Mouse (Mus musculus) heart, embryonic 14.5 days (tissue): ENCODE results near the gene Fto. TPM values are rescaled to one million over a fixed set of nuclear protein-coding genes. Genes with fewer than 3 reads are reported as not detected.

ENCODE experiments used
- ATAC-seq: fragments of 200-750 bp; cut with Nextera tagmentation; 2 replicates; pipeline ENCODE4 v1.8.0; 2017; ENCODE audit warnings: low read depth, moderate TSS enrichment; ENCODE audit not compliant: insufficient number of reproducible peaks, insufficient read depth, low FRiP score
- H3K27ac ChIP-seq, 2 experiments: fragments of 200-500 bp in 1 of 2; fragments of 300-500 bp in 1 of 2; sonication (generic) in 1 of 2; replicated peaks in 1 of 2; 2 replicates each; pipeline ENCODE4 v1.5.1; 2012 to 2014; ENCODE audit warnings: low read depth in 2 of 2, low read length in 2 of 2, control low read depth in 1 of 2, mild to moderate bottlenecking in 1 of 2, mixed read lengths in 1 of 2; ENCODE audit not compliant: control insufficient read depth in 1 of 2, insufficient read depth in 1 of 2
- H3K27me3 ChIP-seq: fragments of 300-500 bp; sonication (generic); 2 replicates; pipeline ENCODE4 v1.6.1; 2014; ENCODE audit warnings: mild to moderate bottlenecking, low read length, control low read depth; ENCODE audit not compliant: control insufficient read depth, insufficient read depth
- H3K36me3 ChIP-seq: fragments of 300-500 bp; sonication (generic); 2 replicates; pipeline ENCODE4 v1.6.1; 2014; ENCODE audit warnings: mild to moderate bottlenecking, control low read depth, low read length, mixed read lengths; ENCODE audit not compliant: control insufficient read depth, insufficient read depth
- H3K4me1 ChIP-seq, 2 experiments: fragments of 200-500 bp in 1 of 2; fragments of 300-500 bp in 1 of 2; sonication (generic) in 1 of 2; 2 replicates each; pipeline ENCODE4 v1.6.1; 2012 to 2014; ENCODE audit warnings: low read length in 2 of 2, control low read depth in 1 of 2, mixed read lengths in 1 of 2; ENCODE audit not compliant: control insufficient read depth in 2 of 2, insufficient read depth in 2 of 2
- H3K4me2 ChIP-seq: fragments of 300-500 bp; sonication (generic); 2 replicates; pipeline ENCODE4 v1.6.1; 2014; ENCODE audit warnings: mild to moderate bottlenecking, low read length
- H3K4me3 ChIP-seq, 2 experiments: fragments of 200-500 bp in 1 of 2; fragments of 300-500 bp in 1 of 2; sonication (generic) in 1 of 2; 2 replicates each; pipeline ENCODE4 v1.5.1; 2012 to 2014; ENCODE audit warnings: low read length in 2 of 2, mild to moderate bottlenecking in 2 of 2, control low read depth in 1 of 2, low read depth in 1 of 2, moderate library complexity in 1 of 2; ENCODE audit not compliant: control insufficient read depth in 1 of 2, insufficient read depth in 1 of 2
- H3K9ac ChIP-seq: fragments of 300-500 bp; sonication (generic); 2 replicates; pipeline ENCODE4 v1.6.1; 2014; ENCODE audit warnings: mild to moderate bottlenecking, low read length
- H3K9me3 ChIP-seq: fragments of 300-500 bp; sonication (generic); 2 replicates; pipeline ENCODE4 v1.6.1; 2016; ENCODE audit warnings: low read length, control low read depth; ENCODE audit not compliant: control insufficient read depth
- WGBS: fragments of 180-500 bp; shearing (Covaris S2); extraction: QIAGEN DNeasy Blood & Tissue Kit; methylation state at CpG from one replicate; pipeline ENCODE4 v1.1.7; 2014; 5-methylcytosine and 5-hydroxymethylcytosine counted together
- polyA plus RNA-seq: library from polyadenylated mRNA; unstranded; fragments of >200 nt; fragmentation: Nextera tagmentation; extraction: Ambion mirVana; gene quantifications from 2 replicates; pipeline ENCODE4 v1.2.1, GENCODE M21; 2014

Gene Fto
- polyA plus RNA-seq, 1 experiment from 2014 or later: 71.5 TPM

- ATAC-seq: no peak
- no peaks in the 10 kb centered on the region for H3K27me3 ChIP-seq
- 21% methylated on average over 7 of the region's 7 CpGs for WGBS
- peak overlapping the region; percentile 36; the same call in 1 of the 2 replicates for H3K9ac ChIP-seq
- peaks cover 17 to 44% of the 10 kb centered on the region in 2 experiments for H3K4me1 ChIP-seq
- no peak overlapping the region for H3K4me3 ChIP-seq
- H3K4me2 ChIP-seq: peak overlapping the region; percentile 33
- 0 out of 4 replicates have a peak overlapping the region, but pooled peaks of 1 of the 2 experiments have one; percentile 24 for H3K27ac ChIP-seq
- no peaks in the 10 kb centered on the region for H3K9me3 ChIP-seq
- no peaks in the 10 kb centered on the region for H3K36me3 ChIP-seq
These were observed 68.3 kb downstream of the Fto start for GRCm38 (mm10) chr8:91381543-91382106.

DNA sequence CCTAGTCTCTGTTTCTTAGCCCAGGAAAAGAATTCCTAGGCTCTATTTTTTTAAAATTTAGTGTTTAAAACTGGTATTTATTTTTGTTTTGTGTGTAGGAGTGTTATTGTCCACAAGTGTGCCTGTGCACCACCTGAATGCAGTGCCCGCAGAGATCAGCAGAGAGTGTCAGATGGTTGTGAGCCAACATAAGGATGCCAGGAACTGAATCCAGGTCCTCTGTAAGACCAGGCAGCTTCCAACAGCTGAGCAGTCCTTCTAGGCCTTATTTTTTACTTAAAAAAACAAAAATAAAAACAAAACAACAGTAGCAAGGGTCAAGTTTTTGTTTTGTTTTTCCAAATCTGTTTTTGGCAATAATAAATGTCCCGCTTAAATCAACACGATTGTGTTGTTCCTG lies 69.9 kb downstream of the Fto start:
- no peak for ATAC-seq
- no peak overlapping the region for H3K4me2 ChIP-seq
- H3K27me3 ChIP-seq: no peaks in the 10 kb centered on the region
- H3K36me3 ChIP-seq: no peaks in the 10 kb centered on the region
- no peak overlapping the region for H3K27ac ChIP-seq
- H3K9me3 ChIP-seq: no peaks in the 10 kb centered on the region
- H3K4me1 ChIP-seq: peaks cover 14 to 30% of the 10 kb centered on the region in 2 experiments
- no peak overlapping the region for H3K9ac ChIP-seq
- no peak overlapping the region for H3K4me3 ChIP-seq
- WGBS: 87% methylated on average over 3 of the region's 3 CpGs

- Histone ChIP-seq H3K9ac (no peak overlapping the region), H3K27ac (no peak overlapping the region), H3K9me3 (no peaks in the 10 kb centered on the region), H3K36me3 (no peaks in the 10 kb centered on the region), H3K4me2 (no peak overlapping the region), H3K4me3 (no peak overlapping the region), H3K27me3 (no peaks in the 10 kb centered on the region), H3K4me1 (peaks cover 14 to 30% of the 10 kb centered on the region in 2 experiments)
- 91% methylated on average over 11 of the region's 11 CpGs for WGBS
- ATAC-seq: no peak
These were observed 70.5 kb downstream of the Fto start for GRCm38 (mm10) chr8:91383811-91384210.

DNA sequence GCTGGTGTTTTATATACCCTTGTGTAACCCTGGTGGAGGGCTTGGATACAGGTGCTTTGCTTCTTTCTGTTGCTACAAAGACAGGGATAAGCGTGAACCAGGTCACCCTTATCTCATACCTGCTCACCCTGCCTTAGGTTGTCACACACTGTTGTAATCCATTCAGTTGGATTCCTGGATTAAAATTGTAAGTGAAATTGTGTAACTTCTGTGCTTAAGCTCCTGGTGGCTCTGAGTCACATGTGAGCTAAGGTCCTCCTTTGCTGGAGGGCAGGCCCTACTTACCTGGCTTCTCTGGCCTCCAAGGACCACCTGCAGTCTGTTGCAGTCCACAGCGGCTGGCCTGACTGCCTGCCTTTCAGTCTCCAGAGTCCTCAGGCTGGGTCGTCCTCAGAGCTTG lies 71.1 kb downstream of the Fto start:
- Histone ChIP-seq H3K9ac (no peak overlapping the region), H3K27ac (no peak overlapping the region), H3K4me2 (no peak overlapping the region), H3K27me3 (no peaks in the 10 kb centered on the region), H3K4me3 (no peak overlapping the region), H3K36me3 (no peaks in the 10 kb centered on the region), H3K4me1 (peaks cover 14 to 24% of the 10 kb centered on the region in 2 experiments), H3K9me3 (no peaks in the 10 kb centered on the region)
- 88% methylated on average over 3 of the region's 3 CpGs for WGBS
- no peak for ATAC-seq

DNA sequence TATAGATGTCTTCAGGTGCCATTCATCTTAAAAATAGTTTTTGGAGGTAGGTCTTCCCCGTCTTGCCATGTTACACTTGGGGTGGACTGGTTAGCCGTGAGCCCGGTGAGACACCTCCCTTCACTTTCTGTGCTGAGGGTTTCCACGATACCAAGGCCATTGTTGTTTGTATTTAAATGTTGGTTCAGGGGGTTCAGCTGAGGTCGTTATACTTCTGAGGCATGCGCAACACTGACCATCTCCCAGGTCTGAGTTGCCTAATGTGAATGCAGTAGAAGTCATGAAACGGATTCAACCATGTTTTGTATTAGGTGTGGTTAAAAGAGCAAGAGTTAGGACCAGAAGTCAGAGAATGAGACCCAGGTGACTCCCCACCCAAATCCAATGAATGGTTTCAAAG lies 72.5 kb downstream of the Fto start:
- WGBS: 87% methylated on average over 7 of the region's 7 CpGs

DNA sequence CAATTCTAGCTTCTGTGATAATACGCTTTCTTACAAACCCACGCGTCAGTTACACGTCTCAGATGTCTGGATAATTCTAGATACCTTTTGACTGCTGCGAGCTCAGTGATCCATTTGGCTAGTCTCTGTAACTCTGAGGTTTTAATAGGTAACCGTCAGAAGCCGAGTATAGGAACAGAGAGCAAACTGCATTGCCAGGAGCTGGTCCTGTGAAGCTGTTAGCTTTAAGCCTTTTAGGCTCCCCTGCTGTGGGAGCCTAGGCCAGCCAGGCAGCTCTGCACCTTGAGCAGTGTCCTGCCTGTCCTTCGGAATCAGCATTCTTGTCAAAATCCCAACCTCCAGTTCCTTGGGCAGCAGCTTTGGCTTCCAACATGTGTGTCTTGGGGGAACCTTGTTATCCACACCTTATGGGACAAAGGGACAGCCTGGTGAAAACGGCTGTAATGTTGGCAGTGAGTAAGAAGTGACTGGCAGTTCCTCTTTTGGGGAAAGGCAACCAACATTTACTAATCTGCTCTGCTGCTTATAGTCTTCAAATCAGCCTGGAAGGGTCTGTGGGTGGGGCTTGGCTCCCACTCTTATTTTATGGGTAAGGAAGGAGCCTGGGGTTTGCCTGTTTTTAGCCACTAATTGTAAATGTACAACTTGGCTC lies 77.2 kb downstream of the Fto start:
- 70% methylated on average over 9 of the region's 9 CpGs for WGBS
- no peak for ATAC-seq

More for the DNA sequence above, 72.5 kb downstream of the Fto start:
- H3K9me3 ChIP-seq: no peaks in the 10 kb centered on the region
- H3K4me3 ChIP-seq: no peak overlapping the region
- H3K27ac ChIP-seq: no peak overlapping the region
- no peaks in the 10 kb centered on the region for H3K27me3 ChIP-seq
- H3K4me2 ChIP-seq: no peak overlapping the region
- no peak for ATAC-seq
- H3K36me3 ChIP-seq: no peaks in the 10 kb centered on the region
- H3K4me1 ChIP-seq: peaks cover 9 to 20% of the 10 kb centered on the region in 2 experiments
- no peak overlapping the region for H3K9ac ChIP-seq

DNA sequence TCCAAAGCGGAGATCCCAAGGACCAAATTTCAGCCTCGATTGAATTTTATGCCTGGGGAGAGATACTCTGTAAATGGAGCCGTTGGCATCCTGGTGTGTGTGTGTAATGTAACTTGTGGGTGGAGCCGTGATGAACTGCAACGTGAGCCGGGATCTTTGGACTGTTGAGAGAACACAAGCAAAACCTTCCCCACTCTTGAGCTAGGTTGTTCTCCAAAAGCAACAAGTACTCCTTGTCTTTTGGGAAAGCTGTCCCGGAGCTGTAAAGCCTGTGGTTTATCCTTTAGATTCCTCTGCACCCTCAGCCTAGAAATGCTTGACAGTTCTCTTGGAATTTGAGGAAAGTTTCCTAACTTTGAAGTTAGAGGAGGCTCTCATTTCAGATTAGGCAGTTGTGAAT lies 78.9 kb downstream of the Fto start:
- Histone ChIP-seq H3K4me3 (no peak overlapping the region), H3K9me3 (no peaks in the 10 kb centered on the region), H3K27ac (no peak overlapping the region), H3K4me1 (peaks cover 5 to 8% of the 10 kb centered on the region in 2 experiments; a peak in 2 of 4 replicates), H3K4me2 (no peak overlapping the region), H3K9ac (no peak overlapping the region), H3K27me3 (no peaks in the 10 kb centered on the region), H3K36me3 (no peaks in the 10 kb centered on the region)
- ATAC-seq: no peak
- 62% methylated on average over 7 of the region's 7 CpGs for WGBS

More for the DNA sequence above, 77.2 kb downstream of the Fto start:
- Histone ChIP-seq H3K36me3 (no peaks in the 10 kb centered on the region), H3K4me2 (no peak overlapping the region), H3K9me3 (no peaks in the 10 kb centered on the region), H3K4me3 (no peak overlapping the region), H3K4me1 (peaks cover 5 to 8% of the 10 kb centered on the region in 2 experiments; a peak in 2 of 4 replicates), H3K27me3 (no peaks in the 10 kb centered on the region), H3K27ac (no peak overlapping the region), H3K9ac (no peak overlapping the region)
